Comparison of ENCODE assay signal across 8 mouse cellular contexts in the genomic region with DNA sequence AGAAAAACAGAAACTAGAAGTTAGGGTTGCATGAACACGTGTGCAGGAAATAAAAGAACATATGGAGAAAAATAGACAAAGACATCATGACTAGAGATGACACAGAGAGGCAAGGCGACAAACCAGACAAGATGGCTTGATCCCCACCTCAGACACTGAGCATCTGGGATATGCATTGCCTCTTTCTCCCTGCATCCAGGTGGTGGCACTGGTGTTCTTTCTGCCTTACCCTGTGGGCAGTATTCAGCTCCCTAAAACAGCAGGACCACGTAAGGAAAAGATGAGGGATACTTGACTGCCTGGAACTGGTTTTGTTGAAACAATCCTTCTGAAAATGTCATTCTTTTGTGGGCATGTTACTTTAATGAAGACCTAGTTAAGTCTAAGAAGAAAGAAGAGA.
A peak's percentile ranks its signal among the peaks of the same experiment; 100 is the strongest.
DNase-seq lines count a peak whose midpoint lies in the region; ATAC-seq and TF ChIP-seq lines count a peak whose summit lies in the region.

No protein-coding gene starts in this region.

- no peaks in the 10 kb centered on the region for H3K9me3 ChIP-seq in heart, embryonic 11.5 days (replicated peaks; ENCODE audit: control insufficient read depth, low read length)
- H3K9me3 ChIP-seq in liver, embryonic 14.5 days (ENCODE audit: control insufficient read depth, low read length) = no peaks in the 10 kb centered on the region

- H3K9ac ChIP-seq in heart, adult 2 months (ENCODE audit: low read depth, low read length) = no peak overlapping the region
- H3K9ac ChIP-seq in heart, embryonic 11.5 days (ENCODE audit: low read depth, low read length) = no peak overlapping the region
- no peak overlapping the region for H3K9ac ChIP-seq in liver, embryonic 14.5 days (replicated peaks)

- H3K79me2 ChIP-seq in heart, adult 2 months (replicated peaks; ENCODE audit: control insufficient read depth, insufficient read depth, low read length) = no peaks in the 10 kb centered on the region

- H3K4me2 ChIP-seq in heart, embryonic 11.5 days = no peak overlapping the region
- no peak overlapping the region for H3K4me2 ChIP-seq in liver, embryonic 14.5 days (ENCODE audit: low read depth)

- intact Hi-C loops in heart, adult 2 months (cut with DNase I) = loop anchor here (1.0 to 10.0 kb wide), 4 partner anchors 154 to 348 kb away; a partner anchor contains a TSS
- intact Hi-C loops in gastrocnemius, postnatal 36 days (cut with DNase I) = loop anchor here (1.0 to 10.0 kb wide), 4 partner anchors 159 to 348 kb away; no protein-coding TSS in a partner anchor

- no peak for TF ChIP-seq POLR2A in heart, adult 2 months (IDR thresholded peaks at IDR 0.05; ENCODE audit: insufficient read depth, low read depth, low read length)

- H3K4me1 ChIP-seq in heart, adult 2 months (ENCODE audit: control insufficient read depth, insufficient read depth, low read length) = no peaks in the 10 kb centered on the region
- no peaks in the 10 kb centered on the region for H3K4me1 ChIP-seq in heart, embryonic 11.5 days (ENCODE audit: control insufficient read depth, insufficient read depth, low read length)
- H3K4me1 ChIP-seq in liver, embryonic 14.5 days (replicated peaks; ENCODE audit: control insufficient read depth in 2 of 2, insufficient read depth in 2 of 2, low read length in 1 of 2) = no peaks in the 10 kb centered on the region

- 15% methylated on average over 3 of the region's 3 CpGs for WGBS in heart, adult 2 months
- 15% methylated on average over 3 of the region's 3 CpGs for WGBS in heart, embryonic 11.5 days (ENCODE audit: insufficient replicate concordance)
- WGBS in liver, embryonic 14.5 days (ENCODE audit: insufficient replicate concordance) = 22% methylated on average over 3 of the region's 3 CpGs

- ATAC-seq in heart, embryonic 11.5 days (replicated peaks; ENCODE audit: insufficient number of reproducible peaks, low FRiP score, low TSS enrichment) = no peak
- ATAC-seq in liver, embryonic 14.5 days (ENCODE audit: insufficient read depth) = no peak

- peak; percentile 82 for TF ChIP-seq EP300 in heart, adult 2 months (IDR thresholded peaks at IDR 0.05; ENCODE audit: insufficient read depth, low read depth, low read length)
- TF ChIP-seq EP300 in liver, embryonic 14.5 days (IDR thresholded peaks at IDR 0.05; ENCODE audit: low read depth) = no peak

- H3K36me3 ChIP-seq in heart, adult 2 months (ENCODE audit: control insufficient read depth, insufficient read depth, low read length) = no peaks in the 10 kb centered on the region
- H3K36me3 ChIP-seq in heart, embryonic 11.5 days (ENCODE audit: control insufficient read depth, insufficient read depth, low read length) = no peaks in the 10 kb centered on the region
- no peaks in the 10 kb centered on the region for H3K36me3 ChIP-seq in liver, embryonic 14.5 days (replicated peaks; ENCODE audit: control insufficient read depth, insufficient read depth, low read depth)

- DNase-seq in heart, adult 2 months = peak; percentile 38 to 41
- DNase-seq in adrenal gland, postnatal 14 days = peak; percentile 76
- peak; percentile 15 to 25 for DNase-seq in gastrocnemius, postnatal 36 days
- peak; percentile 77 for DNase-seq in kidney, postnatal 10 days
- no peak for DNase-seq in liver, embryonic 14.5 days (ENCODE audit: low read depth in 3 of 3, low spot score in 3 of 3)
- peak; percentile 19 for DNase-seq in right cerebral cortex, postnatal 4 days
- no peak for DNase-seq in c-Kit-positive CD71-positive TER-119-positive erythroid progenitor cells, embryonic 14.5 days (ENCODE audit: low spot score)

- no peak overlapping the region for H3K27ac ChIP-seq in heart, adult 2 months
- no peak overlapping the region for H3K27ac ChIP-seq in heart, embryonic 11.5 days (ENCODE audit: low read depth, low read length)
- no peak overlapping the region for H3K27ac ChIP-seq in liver, embryonic 14.5 days

- TF ChIP-seq CTCF in heart, adult 2 months (IDR thresholded peaks at IDR 0.05) = peak; percentile 87
- peak; percentile 72 for TF ChIP-seq CTCF in liver, embryonic 14.5 days (IDR thresholded peaks at IDR 0.05; ENCODE audit: low read depth)

- no peaks in the 10 kb centered on the region for H3K27me3 ChIP-seq in heart, adult 2 months (ENCODE audit: control insufficient read depth, insufficient read depth, low read length)
- H3K27me3 ChIP-seq in heart, embryonic 11.5 days (ENCODE audit: control insufficient read depth, insufficient read depth, low read length) = no peaks in the 10 kb centered on the region
- H3K27me3 ChIP-seq in liver, embryonic 14.5 days (ENCODE audit: control insufficient read depth, insufficient read depth, low read length) = no peaks in the 10 kb centered on the region

- no peak overlapping the region for H3K4me3 ChIP-seq in heart, adult 2 months
- H3K4me3 ChIP-seq in heart, embryonic 11.5 days (ENCODE audit: low read depth, low read length) = no peak overlapping the region
- no peak overlapping the region for H3K4me3 ChIP-seq in liver, embryonic 14.5 days (ENCODE audit: insufficient read depth in 1 of 2, low read depth in 2 of 2, low read length in 2 of 2)

Comparison
In these comparisons a context has a peak if more than half of its experiments do, and no peak if none do; other contexts are left out.
1. DNase-seq: peak in heart, adult 2 months (2 of 2), adrenal gland, postnatal 14 days (single experiment), gastrocnemius, postnatal 36 days (2 of 2), kidney, postnatal 10 days (single experiment) and right cerebral cortex, postnatal 4 days (single experiment); none in liver, embryonic 14.5 days (0 of 3) and c-Kit-positive CD71-positive TER-119-positive erythroid progenitor cells, embryonic 14.5 days (single experiment).